Mouse (Mus musculus): ENCODE results near the gene Alkbh2.

DNA sequence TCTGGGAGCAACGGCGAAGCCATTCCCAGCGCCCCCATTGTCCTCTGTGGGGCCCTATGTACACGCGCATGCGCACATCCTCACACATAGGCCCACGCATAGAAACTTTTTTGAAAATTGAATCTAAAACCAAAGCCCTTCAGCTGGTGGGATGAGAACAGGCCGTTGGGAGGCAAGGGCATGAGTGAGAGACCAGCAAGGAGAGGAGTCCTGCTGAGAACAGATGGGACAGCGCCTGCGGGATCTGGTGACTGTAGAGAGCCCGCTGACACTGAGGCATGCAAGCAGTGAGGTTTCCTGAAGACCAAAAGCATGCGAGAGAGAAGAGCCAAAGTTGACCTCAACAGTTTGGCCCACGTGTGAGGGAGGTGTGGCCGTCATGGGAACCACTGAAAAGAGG lies 42.5 kb downstream of the Alkbh2 start:
- TF ChIP-seq EP300 (IDR thresholded peaks at IDR 0.05; ENCODE audit: low read depth), result no peak
- TF ChIP-seq CTCF (IDR thresholded peaks at IDR 0.05; ENCODE audit: low read depth), result no peak
